Mouse (Mus musculus): Measurements from ENCODE around the gene 1700029F12Rik.

Gene 1700029F12Rik

GRCm38 (mm10) chr13:97020122-97020521 lies 14.0 kb downstream of the 1700029F12Rik start:
- no peak for DNase-seq

GRCm38 (mm10) chr13:97017711-97018110 lies 16.5 kb downstream of the 1700029F12Rik start:
- DNase-seq, result no peak

DNA sequence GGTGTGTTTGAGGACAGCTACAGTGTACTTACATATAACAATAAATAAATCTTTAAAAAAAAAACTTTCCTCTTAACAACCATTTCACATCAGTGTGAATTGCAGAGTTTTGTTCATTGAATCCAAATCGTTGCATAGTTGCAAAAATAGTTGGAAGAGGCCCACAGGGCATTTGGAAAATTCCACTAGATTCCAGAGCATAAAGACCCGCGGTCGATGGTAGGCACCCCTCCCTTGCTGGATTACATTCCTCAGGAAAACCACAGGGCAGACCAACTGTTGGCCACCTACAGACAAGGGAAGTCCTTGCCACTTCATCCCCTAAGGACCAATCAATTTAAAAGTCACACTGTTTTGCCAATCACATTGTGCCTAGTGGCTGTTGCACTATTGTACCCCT lies 19.8 kb downstream of the 1700029F12Rik start:
- DNase-seq, result no peak

GRCm38 (mm10) chr13:97008266-97009153 lies 25.7 kb downstream of the 1700029F12Rik start:
- no peak for DNase-seq

DNA sequence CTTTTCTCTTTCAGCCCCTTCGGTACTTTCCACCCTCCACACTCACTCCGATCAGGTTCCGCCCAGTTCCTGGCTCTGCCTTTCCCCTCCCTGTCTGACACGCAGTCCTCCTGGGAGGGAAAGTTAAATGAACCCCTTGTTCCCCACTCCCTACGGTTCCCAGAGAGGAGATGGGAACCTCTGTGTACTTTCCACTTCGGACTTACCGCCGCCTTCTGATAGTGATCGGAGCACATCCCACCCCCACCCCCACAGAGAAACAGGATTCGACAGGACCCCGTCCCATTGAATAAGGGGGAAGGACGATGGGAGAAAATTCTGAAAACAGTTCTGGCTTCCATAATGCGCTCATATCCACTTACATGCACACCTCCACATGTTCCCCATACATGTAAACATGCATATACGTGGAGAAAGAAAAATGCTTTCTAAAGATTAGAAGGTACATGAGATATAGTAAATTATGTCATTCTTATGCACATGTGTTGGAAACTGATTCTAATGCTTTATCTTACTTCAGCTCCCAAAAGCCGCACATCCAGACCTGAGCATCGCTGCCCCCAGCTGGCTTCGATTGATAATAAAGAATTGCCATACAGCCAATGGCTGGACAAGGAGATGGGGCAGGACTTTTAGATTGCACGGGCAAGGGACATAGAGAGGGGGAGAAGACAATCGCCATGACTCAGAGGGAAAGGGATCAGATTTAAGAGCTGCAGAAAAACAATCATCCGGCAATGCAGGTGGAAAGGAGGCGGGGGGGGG lies 26.5 kb downstream of the 1700029F12Rik start:
- no peak for DNase-seq

DNA sequence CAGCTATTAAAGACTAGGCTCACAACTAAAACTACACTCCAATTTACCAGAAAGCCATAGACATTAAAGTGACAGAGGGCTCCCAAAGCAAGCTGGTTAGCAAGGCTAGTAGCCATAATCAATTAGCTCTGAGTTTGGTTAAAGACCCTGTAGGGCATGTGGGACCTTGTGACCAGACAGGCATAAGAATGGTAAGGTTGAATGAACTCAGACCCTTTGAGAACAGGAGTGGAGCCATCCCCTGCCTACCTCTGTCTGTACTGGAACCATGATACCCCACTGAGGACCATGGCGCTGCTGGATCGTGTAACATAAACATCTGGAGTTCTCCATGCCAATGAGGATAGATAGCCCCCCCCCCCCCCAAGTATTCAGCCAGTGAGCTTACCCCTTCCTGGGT lies 27.4 kb downstream of the 1700029F12Rik start:
- no peak for DNase-seq

DNA sequence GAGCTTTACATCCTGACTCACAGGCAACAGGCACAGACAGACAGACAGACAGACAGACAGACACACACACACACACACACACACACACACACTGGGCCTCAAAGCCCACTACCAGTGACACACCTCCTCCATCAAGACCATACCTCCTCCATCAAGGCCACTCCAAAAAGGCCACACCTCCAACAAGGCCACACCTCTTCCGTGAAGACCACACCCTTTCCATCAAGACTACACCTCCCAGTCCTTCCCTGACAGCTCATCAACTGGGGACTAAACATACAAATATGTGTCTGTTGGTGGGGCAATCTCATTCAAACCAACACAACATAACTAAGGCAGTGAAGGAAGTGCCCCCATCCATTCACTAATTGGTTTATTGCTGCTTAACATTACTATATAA lies 37.1 kb downstream of the 1700029F12Rik start:
- no peak for DNase-seq

- no peak for DNase-seq
These were observed 38.9 kb downstream of the 1700029F12Rik start for GRCm38 (mm10) chr13:96995243-96995642.

DNA sequence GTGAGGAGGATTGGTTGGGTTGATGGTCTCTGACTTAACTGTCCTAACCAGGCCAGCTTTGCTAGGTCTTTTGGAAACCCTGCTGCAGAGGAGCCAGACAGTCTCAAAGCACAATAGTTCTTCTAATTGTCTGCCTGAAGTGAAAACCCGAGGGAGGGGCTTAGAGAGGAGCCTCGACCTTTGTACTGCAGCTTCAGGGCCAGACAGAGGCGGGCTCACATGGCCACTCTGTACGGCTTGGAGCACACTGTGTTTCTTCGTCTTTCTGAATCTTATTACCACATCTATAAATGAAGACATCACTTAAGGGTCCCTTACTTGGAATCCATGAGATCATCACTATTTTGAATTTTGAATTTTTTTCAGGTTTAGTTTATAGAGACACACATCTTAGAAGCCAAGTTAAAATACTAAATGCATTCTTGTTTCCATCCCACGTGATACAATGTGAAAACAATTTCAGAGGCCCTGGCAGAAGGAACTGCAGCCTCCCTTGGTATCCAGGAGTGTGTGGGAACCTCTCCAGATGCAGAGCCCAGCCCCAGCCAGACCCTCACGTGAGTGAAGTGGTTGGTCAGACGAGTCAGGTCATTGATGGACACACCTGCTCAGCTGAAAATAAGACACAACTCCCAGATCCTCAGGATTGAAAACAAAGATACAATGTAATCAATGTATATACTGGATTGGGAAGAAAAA lies 40.7 kb downstream of the 1700029F12Rik start:
- no peak for DNase-seq

GRCm38 (mm10) chr13:96990561-96991265 lies 43.4 kb downstream of the 1700029F12Rik start:
- DNase-seq, result no peak

- no peak for DNase-seq
These were observed 44.1 kb downstream of the 1700029F12Rik start for GRCm38 (mm10) chr13:96990045-96990444.

- no peak for DNase-seq
These were observed 45.0 kb downstream of the 1700029F12Rik start for GRCm38 (mm10) chr13:96989129-96989528.

- no peak for DNase-seq
These were observed 48.4 kb downstream of the 1700029F12Rik start for GRCm38 (mm10) chr13:96985599-96986275.

- no peak for DNase-seq
These were observed 49.5 kb downstream of the 1700029F12Rik start for GRCm38 (mm10) chr13:96984688-96985087.

GRCm38 (mm10) chr13:96983251-96984126 lies 50.7 kb downstream of the 1700029F12Rik start:
- DNase-seq, result no peak

GRCm38 (mm10) chr13:96980561-96980960 lies 53.6 kb downstream of the 1700029F12Rik start:
- no peak for DNase-seq

DNA sequence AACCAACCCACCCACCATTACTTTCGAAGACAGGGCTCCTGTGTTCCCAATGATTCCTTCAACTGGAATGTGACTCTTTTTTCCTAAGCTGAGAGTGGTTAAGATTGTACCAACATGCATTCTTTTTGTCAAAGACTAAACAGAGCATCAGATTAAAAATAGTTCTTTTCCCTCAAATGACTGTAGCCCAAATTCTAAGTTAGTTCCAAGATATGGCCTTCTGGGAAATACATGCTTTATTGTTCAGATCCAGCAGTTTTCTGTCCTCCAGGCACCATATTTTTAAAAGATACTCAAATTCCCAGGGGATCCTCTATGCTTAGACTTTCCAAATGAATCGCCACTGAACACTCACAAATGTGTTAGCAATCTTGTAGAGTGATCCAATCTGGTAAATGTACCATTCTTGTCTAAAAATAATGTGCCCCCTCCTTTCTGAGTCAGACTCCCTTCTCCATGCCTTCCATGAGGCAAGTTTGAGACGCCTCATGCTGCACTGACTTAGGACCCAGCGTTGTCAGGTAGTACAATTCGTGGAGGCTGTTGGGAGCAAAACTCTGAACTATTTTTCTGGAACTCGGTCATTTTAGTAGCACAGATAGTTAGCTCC lies 57.1 kb downstream of the 1700029F12Rik start:
- DNase-seq, result no peak

DNA sequence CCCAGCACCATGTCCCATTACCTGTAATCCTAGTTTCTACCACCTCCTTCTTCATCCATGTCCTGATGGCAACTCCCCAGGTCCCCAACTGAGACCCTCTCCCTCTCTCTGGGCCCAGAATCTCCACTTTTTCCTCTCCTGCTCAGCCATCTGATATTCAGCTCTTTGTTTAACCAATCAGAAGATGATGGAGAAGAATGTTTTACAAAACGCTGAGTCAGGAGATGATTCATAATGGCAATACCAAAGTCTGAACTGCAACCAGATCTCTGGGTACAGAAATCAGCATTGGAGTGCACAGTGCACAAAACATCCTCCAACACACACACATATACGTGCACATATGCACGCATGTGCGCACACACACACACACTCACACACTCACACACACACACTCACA lies 60.8 kb downstream of the 1700029F12Rik start:
- DNase-seq, result no peak
